Mouse (Mus musculus) macrophage (primary cell): Measurements from ENCODE around the gene Fam186a. TPM values are rescaled to one million over a fixed set of nuclear protein-coding genes. Genes with fewer than 3 reads are reported as not detected.
A peak's percentile ranks its signal among the peaks of the same experiment; 100 is the strongest.
"Not testable (repeated sequence)": the region's sequence is repeated elsewhere in the genome, so short reads cannot be mapped to it uniquely, and the experiment has no call there.

ENCODE experiments used
- H3K27ac ChIP-seq: fragments of 350-480 bp; formaldehyde crosslinking; 2 replicates; pipeline ENCODE4 v1.9.0; 2021
- H3K36me3 ChIP-seq: fragments of 350-480 bp; formaldehyde crosslinking; 2 replicates; pipeline ENCODE4 v1.9.0; 2021; ENCODE audit errors: inconsistent target
- H3K4me3 ChIP-seq: fragments of 350-480 bp; formaldehyde crosslinking; 2 replicates; pipeline ENCODE4 v1.9.0; 2021; ENCODE audit errors: inconsistent target
- H3K79me2 ChIP-seq: fragments of 350-480 bp; formaldehyde crosslinking; 2 replicates; pipeline ENCODE4 v1.9.0; 2021; ENCODE audit errors: inconsistent target
- WGBS: methylation state at CpG from one replicate; pipeline ENCODE4 v1.1.7; 2026; ENCODE audit warnings: inconsistent platforms; ENCODE audit not compliant: missing documents; 5-methylcytosine and 5-hydroxymethylcytosine counted together
- polyA plus RNA-seq: library from polyadenylated mRNA; stranded (reverse); fragments of 250-400 nt; gene quantifications from 3 replicates; pipeline ENCODE4 v1.2.4, GENCODE M21; 2018; ENCODE audit warnings: inconsistent platforms
- total RNA-seq, 78 experiments: library from RNA; depleted of rRNA; stranded (reverse); fragments of 250-400 nt; gene quantifications; 1 replicate in 9 of 78; 2 replicates in 24 of 78; 3 replicates in 43 of 78; 4 replicates in 2 of 78; pipeline ENCODE4 v1.2.4; 2018; ENCODE audit warnings: inconsistent platforms in 56 of 78

Fam186a gene
- under 1 TPM in 3 of 26 experiments, not detected in 23; 0.05 to 0.12 (median 0.08) TPM for total RNA-seq (2018; cell fraction: chromatin; rRNA removed)
- not detected for total RNA-seq (2018; cell fraction: cytosol; rRNA removed)
- total RNA-seq (2018; cell fraction: nucleus; rRNA removed), result under 1 TPM in 1 of 26 experiments, not detected in 25; 0.06 TPM
- not detected in 3 replicates for polyA plus RNA-seq

GRCm38 (mm10) chr15:99966961-99967360 lies at the start of gene Fam186a:
Gene Fam186a (minus strand): TSS chr15:99967061.
- no peaks in the 10 kb centered on the region for H3K36me3 ChIP-seq
- no peak within 1 kb of the TSS for H3K27ac ChIP-seq
- WGBS, result 83% methylated on average over 4 of the region's 4 CpGs
- H3K79me2 ChIP-seq, result no peaks in the 10 kb centered on the region
- H3K4me3 ChIP-seq, result no peak within 1 kb of the TSS

GRCm38 (mm10) chr15:100006180-100006579 lies 39.3 kb upstream of the Fam186a start:
- H3K27ac ChIP-seq, result no peak overlapping the region
- H3K4me3 ChIP-seq, result no peak overlapping the region
- H3K79me2 ChIP-seq, result no peaks in the 10 kb centered on the region
- H3K36me3 ChIP-seq, result peaks cover 69% of the 10 kb centered on the region

DNA sequence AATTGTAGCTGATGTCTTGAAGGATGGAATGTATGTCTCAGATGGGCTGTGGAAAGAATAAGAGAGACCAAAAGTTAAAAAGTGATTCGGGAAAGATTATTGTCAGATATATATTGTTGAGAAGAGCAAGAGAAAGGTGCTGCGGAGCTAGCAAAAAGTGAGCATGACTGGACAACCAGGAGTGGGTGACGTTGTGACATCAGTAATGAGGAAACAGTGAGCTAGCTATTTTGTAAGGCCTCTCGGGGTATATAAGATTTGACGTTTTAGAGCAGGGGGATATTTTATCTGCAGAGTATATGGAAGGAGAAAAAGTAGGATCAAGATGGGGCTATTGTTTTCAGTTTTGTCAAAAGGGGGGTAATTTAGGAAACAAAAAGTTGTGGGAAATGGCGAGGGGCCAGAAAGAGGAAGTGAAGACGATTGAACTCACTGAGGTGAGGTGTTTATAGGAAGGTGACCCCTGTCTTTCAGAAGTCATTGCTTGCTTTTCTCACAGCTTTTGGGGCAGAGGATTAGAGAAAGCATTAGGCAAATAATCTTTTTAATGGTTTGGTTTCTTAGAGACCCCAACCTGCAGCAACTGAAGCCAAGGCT lies 37.9 kb upstream of the Fam186a start:
- H3K27ac ChIP-seq, result no peak overlapping the region
- H3K36me3 ChIP-seq, result peaks cover 62% of the 10 kb centered on the region
- WGBS, result 55% methylated on average over 7 of the region's 7 CpGs
- H3K4me3 ChIP-seq, result no peak overlapping the region
- no peaks in the 10 kb centered on the region for H3K79me2 ChIP-seq

GRCm38 (mm10) chr15:99999390-99999789 lies 32.5 kb upstream of the Fam186a start:
- H3K27ac ChIP-seq, result no peak overlapping the region
- 0% methylated on average over 1 of the region's 1 CpGs for WGBS
- no peak overlapping the region for H3K4me3 ChIP-seq
- no peaks in the 10 kb centered on the region for H3K79me2 ChIP-seq
- H3K36me3 ChIP-seq, result peaks cover 36% of the 10 kb centered on the region

DNA sequence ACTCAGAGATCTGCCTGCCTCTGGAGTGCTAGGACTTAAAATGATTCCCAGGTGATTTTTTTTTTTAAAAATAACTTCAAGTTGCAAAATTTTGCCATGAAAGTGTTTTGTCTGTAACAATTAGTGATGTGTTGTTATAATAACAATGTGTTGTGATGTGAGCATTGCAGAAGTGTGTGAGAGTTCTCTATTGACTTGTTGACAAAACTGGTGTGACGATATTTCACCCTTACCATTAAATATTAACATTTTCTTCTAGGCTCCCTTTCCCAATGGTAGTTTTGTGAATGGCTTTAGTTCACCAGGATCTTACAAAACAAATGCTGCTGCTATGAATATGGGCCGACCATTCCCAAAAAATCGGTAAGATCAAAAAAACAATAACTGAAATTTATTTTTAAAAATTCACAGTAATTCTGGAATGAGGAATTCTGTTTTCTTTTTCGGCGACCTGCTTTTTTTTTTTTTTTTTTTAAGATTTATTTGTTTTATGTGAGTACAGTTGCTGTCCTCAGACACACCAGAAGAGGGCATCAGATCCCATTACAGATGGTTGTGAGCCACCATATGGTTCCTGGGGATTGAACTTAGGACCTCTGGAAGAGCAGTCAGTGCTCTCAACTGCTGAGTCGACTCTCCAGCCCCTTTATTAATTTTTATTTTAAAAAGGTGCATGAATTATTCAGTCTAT lies 30.4 kb upstream of the Fam186a start:
- no peak overlapping the region for H3K4me3 ChIP-seq
- no peaks in the 10 kb centered on the region for H3K79me2 ChIP-seq
- H3K27ac ChIP-seq, result no peak overlapping the region
- peaks cover 41% of the 10 kb centered on the region for H3K36me3 ChIP-seq
- 100% methylated on average over 2 of the region's 6 CpGs for WGBS

GRCm38 (mm10) chr15:99993100-99993499 lies 26.2 kb upstream of the Fam186a start:
- H3K4me3 ChIP-seq, result no peak overlapping the region
- H3K79me2 ChIP-seq, result peaks cover 4% of the 10 kb centered on the region; the same call in 1 of the 2 replicates
- H3K36me3 ChIP-seq, result peaks cover 66% of the 10 kb centered on the region
- no peak overlapping the region for H3K27ac ChIP-seq
- WGBS, result 93% methylated on average over 1 of the region's 1 CpGs

- H3K27ac ChIP-seq, result no peak overlapping the region
- no peaks in the 10 kb centered on the region for H3K36me3 ChIP-seq
- WGBS, result 97% methylated on average over 2 of the region's 2 CpGs
- peaks cover 100% of the 10 kb centered on the region for H3K79me2 ChIP-seq
- no peak overlapping the region for H3K4me3 ChIP-seq
These were observed 12.9 kb upstream of the Fam186a start for GRCm38 (mm10) chr15:99979715-99980114.

GRCm38 (mm10) chr15:99979266-99979665 lies 12.4 kb upstream of the Fam186a start:
- 87% methylated on average over 1 of the region's 1 CpGs for WGBS
- Histone ChIP-seq H3K36me3 (no peaks in the 10 kb centered on the region), H3K27ac (no peak overlapping the region), H3K4me3 (no peak overlapping the region), H3K79me2 (peaks cover 100% of the 10 kb centered on the region)

DNA sequence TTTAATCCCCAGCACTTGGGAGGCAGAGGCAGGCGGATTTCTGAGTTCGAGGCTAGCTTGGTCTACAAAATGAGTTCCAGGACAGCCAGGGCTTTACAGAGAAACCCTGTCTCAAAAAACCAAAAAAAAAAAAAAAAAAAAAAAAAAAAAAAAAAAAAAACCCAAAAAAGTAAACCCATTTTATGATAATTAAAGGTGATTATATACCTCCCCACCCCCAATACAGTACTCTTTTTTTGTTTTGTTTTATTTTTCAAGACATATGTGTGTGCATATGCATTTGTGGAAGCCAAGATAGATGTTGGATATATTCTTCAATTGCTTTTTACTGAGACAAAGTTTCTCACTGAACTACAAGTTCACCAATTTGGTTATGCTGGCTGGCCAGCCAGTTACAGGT lies 9.3 kb upstream of the Fam186a start:
- H3K79me2 ChIP-seq, result peaks cover 80% of the 10 kb centered on the region
- not testable (repeated sequence) for H3K4me3 ChIP-seq, H3K27ac ChIP-seq, H3K36me3 ChIP-seq
- 80% methylated on average over 1 of the region's 2 CpGs for WGBS

- WGBS, result 36% methylated on average over 2 of the region's 2 CpGs
- Histone ChIP-seq H3K27ac (no peak overlapping the region), H3K79me2 (peaks cover 65% of the 10 kb centered on the region), H3K36me3 (no peaks in the 10 kb centered on the region), H3K4me3 (peak overlapping the region; percentile 82; the same call in 1 of the 2 replicates)
These were observed 7.8 kb upstream of the Fam186a start for GRCm38 (mm10) chr15:99974476-99975220.

DNA sequence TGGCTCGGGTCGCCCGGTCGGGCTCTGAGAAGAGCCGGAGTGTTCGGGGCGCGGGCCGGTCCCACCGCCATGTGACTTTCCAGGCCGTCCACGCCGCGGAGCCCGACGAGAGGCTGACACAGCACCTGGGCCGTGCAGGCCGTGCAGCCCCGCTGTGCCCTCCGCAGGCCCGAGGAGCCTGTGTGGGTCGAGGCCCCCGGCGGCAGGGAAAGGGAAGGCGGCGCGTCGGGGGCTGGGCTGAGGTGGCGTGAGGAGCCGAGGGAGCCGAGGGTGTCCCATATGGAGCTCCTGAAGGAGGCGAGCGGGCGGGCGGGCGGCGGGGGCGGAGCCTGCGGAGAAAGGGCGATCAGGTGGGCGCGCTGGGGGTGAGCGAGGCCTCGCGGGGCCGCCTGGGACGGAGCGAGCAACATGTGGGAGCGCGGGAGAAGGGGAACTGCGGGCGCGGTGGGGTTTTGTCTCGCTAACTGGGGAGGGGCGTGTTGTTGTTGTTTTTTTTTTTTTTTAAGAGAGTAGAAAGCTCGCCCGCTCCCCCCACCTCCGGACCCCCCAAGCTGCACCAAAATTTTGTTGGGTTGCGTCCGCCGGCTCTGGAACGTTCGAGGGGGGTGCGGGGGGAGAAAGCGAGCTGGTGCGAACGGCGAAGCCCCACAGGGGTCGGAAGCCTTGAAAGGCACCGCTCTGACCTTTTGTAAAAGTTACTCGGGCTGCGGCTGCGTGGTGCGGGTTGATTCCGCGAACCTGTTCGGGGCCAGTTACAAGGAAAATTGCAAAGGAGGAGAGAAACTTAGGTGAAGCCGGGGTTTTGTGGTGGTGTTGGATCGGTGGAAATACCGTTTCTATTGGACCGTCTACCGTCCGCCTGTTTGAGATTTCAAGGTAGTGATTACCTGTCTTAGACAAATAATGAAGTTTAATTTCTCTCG lies 6.4 kb upstream of the Fam186a start:
- H3K4me3 ChIP-seq, result peak overlapping the region; percentile 82

DNA sequence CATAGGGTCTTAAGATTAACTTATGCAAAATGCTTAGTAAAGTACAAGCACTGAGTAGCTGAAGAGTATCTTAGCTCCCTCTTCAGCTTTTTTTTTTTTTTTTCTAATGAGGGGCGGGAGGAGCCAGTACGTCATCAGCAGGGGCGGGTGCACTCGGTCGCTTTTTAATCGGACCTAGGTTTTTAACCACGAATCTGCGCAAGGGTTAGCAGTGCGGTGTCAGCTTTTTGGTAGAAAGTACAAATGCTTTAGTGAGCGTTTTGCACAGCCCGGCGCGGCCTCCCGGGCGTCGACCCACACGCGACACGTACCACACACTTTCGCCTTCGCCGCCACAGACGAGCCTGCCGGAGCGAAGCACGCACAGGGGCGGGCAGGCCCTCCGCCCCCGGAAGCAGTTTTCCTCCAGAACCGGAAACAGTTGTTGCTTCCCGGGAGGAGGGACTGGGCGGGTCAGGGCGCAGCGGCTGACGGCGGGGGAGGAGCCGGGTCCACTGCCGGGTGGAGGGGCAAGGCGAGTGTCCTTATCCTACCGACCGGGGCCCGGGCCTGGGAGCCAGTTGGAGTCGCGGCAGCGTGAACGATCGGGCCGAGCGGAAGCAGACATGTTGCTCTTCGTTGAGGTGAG lies 5.6 kb upstream of the Fam186a start:
- H3K27ac ChIP-seq, result peak overlapping the region; percentile 68
- peak overlapping the region; percentile 55 for H3K4me3 ChIP-seq
- under 1% methylated on average over 45 of the region's 50 CpGs for WGBS
- peaks cover 43% of the 10 kb centered on the region for H3K79me2 ChIP-seq
- H3K36me3 ChIP-seq, result no peaks in the 10 kb centered on the region

More for the DNA sequence above, 6.4 kb upstream of the Fam186a start:
- Histone ChIP-seq H3K79me2 (peaks cover 51% of the 10 kb centered on the region), H3K27ac (peak overlapping the region; percentile 59), H3K36me3 (no peaks in the 10 kb centered on the region)
- WGBS, result under 1% methylated on average over 74 of the region's 84 CpGs

- peak overlapping the region; percentile 68 for H3K27ac ChIP-seq
- H3K79me2 ChIP-seq, result peaks cover 25% of the 10 kb centered on the region
- no peak overlapping the region for H3K4me3 ChIP-seq
- WGBS, result 44% methylated on average over 1 of the region's 1 CpGs
- no peaks in the 10 kb centered on the region for H3K36me3 ChIP-seq
These were observed 3.7 kb upstream of the Fam186a start for GRCm38 (mm10) chr15:99970606-99971005.
